Comparison of ENCODE assay signal across 10 mouse cellular contexts in genomic region chr4:139297566-139297965, GRCm38 (mm10). TPM values are rescaled to one million over a fixed set of nuclear protein-coding genes. Genes with fewer than 3 reads are reported as not detected.
A peak's percentile ranks its signal among the peaks of the same experiment; 100 is the strongest.
DNase-seq lines count a peak whose midpoint lies in the region; ATAC-seq lines count a peak whose summit lies in the region.
"Had no signal": no experiment of that assay in that cellular context is flagged by ENCODE, and none has a peak within 500 bp of the region (broad histone marks: within the 10 kb centered on the region; RNA-seq: fewer than 3 reads in every experiment).

No protein-coding gene starts in this region.

- H3K27ac ChIP-seq in heart, embryonic 12.5 days (ENCODE audit: poor library complexity, severe bottlenecking) = no peak overlapping the region
- H3K27ac ChIP-seq in neural tube, embryonic 15.5 days (replicated peaks) = no peak overlapping the region
- H3K27ac ChIP-seq: hindbrain, embryonic 15.5 days had no signal

- H3K4me1 ChIP-seq in heart, embryonic 12.5 days (replicated peaks) = no peaks in the 10 kb centered on the region
- no peaks in the 10 kb centered on the region for H3K4me1 ChIP-seq in neural tube, embryonic 15.5 days
- H3K4me1 ChIP-seq: hindbrain, embryonic 15.5 days had no signal

- H3K9me3 ChIP-seq in heart, embryonic 12.5 days (replicated peaks) = no peaks in the 10 kb centered on the region
- H3K9me3 ChIP-seq in neural tube, embryonic 15.5 days (replicated peaks) = no peaks in the 10 kb centered on the region
- H3K9me3 ChIP-seq: hindbrain, embryonic 15.5 days had no signal

- H3K9ac ChIP-seq in heart, embryonic 12.5 days = no peak overlapping the region
- H3K9ac ChIP-seq in neural tube, embryonic 15.5 days (replicated peaks) = no peak overlapping the region
- H3K9ac ChIP-seq: hindbrain, embryonic 15.5 days had no signal

- DNase-seq in heart, adult 11 months = peak; percentile 97
- peak; percentile 44 for DNase-seq in ovary, postnatal 36 days (ENCODE audit: low spot score)
- DNase-seq in ovary, postnatal 14 days (ENCODE audit: low spot score) = no peak
- peak; percentile 57 for DNase-seq in gastrocnemius, postnatal 10 days
- DNase-seq in lung, postnatal 10 days = peak; percentile 55
- no peak for DNase-seq in spleen, postnatal 10 days (ENCODE audit: low spot score in 2 of 2)

- H3K4me2 ChIP-seq in heart, embryonic 12.5 days = no peak overlapping the region
- H3K4me2 ChIP-seq in neural tube, embryonic 15.5 days = no peak overlapping the region
- H3K4me2 ChIP-seq: hindbrain, embryonic 15.5 days had no signal

- no peaks in the 10 kb centered on the region for H3K27me3 ChIP-seq in heart, embryonic 12.5 days (replicated peaks)
- H3K27me3 ChIP-seq in neural tube, embryonic 15.5 days (replicated peaks) = no peaks in the 10 kb centered on the region
- H3K27me3 ChIP-seq: hindbrain, embryonic 15.5 days had no signal

- 88% methylated on average over 4 of the region's 4 CpGs for WGBS in heart, embryonic 12.5 days
- 88% methylated on average over 4 of the region's 4 CpGs for WGBS in neural tube, embryonic 15.5 days

- peaks cover 47% of the 10 kb centered on the region for H3K36me3 ChIP-seq in heart, embryonic 12.5 days
- H3K36me3 ChIP-seq in neural tube, embryonic 15.5 days = peaks cover 31% of the 10 kb centered on the region

- no peak overlapping the region for H3K4me3 ChIP-seq in heart, embryonic 12.5 days
- no peak overlapping the region for H3K4me3 ChIP-seq in neural tube, embryonic 15.5 days (replicated peaks)
- H3K4me3 ChIP-seq: hindbrain, embryonic 15.5 days had no signal

- ATAC-seq in heart, embryonic 12.5 days (ENCODE audit: insufficient number of reproducible peaks, low FRiP score) = no peak
- no peak for ATAC-seq in neural tube, embryonic 15.5 days (ENCODE audit: low FRiP score)
- ATAC-seq: forebrain, embryonic 16.5 days had no signal

RNA-seq across cellular contexts. Expression of gene Pqlc2, which starts 12.9 kb away (rescaled TPM):
- 10.6 and 11.3 TPM in 2 replicates for polyA plus RNA-seq in heart, embryonic 12.5 days (2016; fragmentation: Nextera tagmentation; extraction: Ambion mirVana)
- 1 to 10 TPM; 4.9 to 5.6 TPM for total RNA-seq in gastrocnemius, postnatal 10 days (2021)
- polyA plus RNA-seq in neural tube, embryonic 15.5 days (2015; fragmentation: Nextera tagmentation; extraction: Ambion mirVana) = 14.0 and 14.1 TPM in 2 replicates

RNA-seq across cellular contexts. Expression of gene Akr7a5, which starts 13.0 kb away (rescaled TPM):
- polyA plus RNA-seq in heart, embryonic 12.5 days (2016; fragmentation: Nextera tagmentation; extraction: Ambion mirVana) = 51.5 and 54.1 TPM in 2 replicates
- total RNA-seq in gastrocnemius, postnatal 10 days (2021) = 10 to 100 TPM; 32.7 to 36.9 TPM
- 64.4 and 78.1 TPM in 2 replicates for polyA plus RNA-seq in neural tube, embryonic 15.5 days (2015; fragmentation: Nextera tagmentation; extraction: Ambion mirVana)

RNA-seq across cellular contexts. Expression of gene Mrto4, which starts 54.8 kb away (rescaled TPM):
- polyA plus RNA-seq in heart, embryonic 12.5 days (2016; fragmentation: Nextera tagmentation; extraction: Ambion mirVana) = 77.1 and 77.9 TPM in 2 replicates
- 10 to 100 TPM; 44.3 to 44.9 TPM for total RNA-seq in gastrocnemius, postnatal 10 days (2021)
- 77.3 and 94.5 TPM in 2 replicates for polyA plus RNA-seq in neural tube, embryonic 15.5 days (2015; fragmentation: Nextera tagmentation; extraction: Ambion mirVana)

RNA-seq across cellular contexts. Expression of gene Emc1, which starts 54.8 kb away (rescaled TPM):
- 52.0 and 52.6 TPM in 2 replicates for polyA plus RNA-seq in heart, embryonic 12.5 days (2016; fragmentation: Nextera tagmentation; extraction: Ambion mirVana)
- total RNA-seq in gastrocnemius, postnatal 10 days (2021) = 10 to 100 TPM; 30.7 TPM
- polyA plus RNA-seq in neural tube, embryonic 15.5 days (2015; fragmentation: Nextera tagmentation; extraction: Ambion mirVana) = 41.2 and 43.9 TPM in 2 replicates

RNA-seq across cellular contexts. Expression of gene Ubr4, which starts 54.8 kb away (rescaled TPM):
- polyA plus RNA-seq in heart, embryonic 12.5 days (2016; fragmentation: Nextera tagmentation; extraction: Ambion mirVana) = 64.9 and 65.4 TPM in 2 replicates
- 10 to 100 TPM; 79.7 to 99.0 TPM for total RNA-seq in gastrocnemius, postnatal 10 days (2021)
- polyA plus RNA-seq in neural tube, embryonic 15.5 days (2015; fragmentation: Nextera tagmentation; extraction: Ambion mirVana) = 79.0 and 82.5 TPM in 2 replicates

Comparison
In these comparisons a context has a peak if more than half of its experiments do, and no peak if none do; other contexts are left out.
1. DNase-seq: peak in heart, adult 11 months (single experiment), ovary, postnatal 36 days (single experiment), gastrocnemius, postnatal 10 days (single experiment) and lung, postnatal 10 days (single experiment); none in ovary, postnatal 14 days (single experiment) and spleen, postnatal 10 days (0 of 2).